Mouse (Mus musculus) limb, embryonic 12.5 days (tissue): ENCODE results near the gene Lrp10. TPM values are rescaled to one million over a fixed set of nuclear protein-coding genes. Genes with fewer than 3 reads are reported as not detected.

ENCODE experiments used
- ATAC-seq: fragments of 200-750 bp; cut with Nextera tagmentation; 2 replicates; pipeline ENCODE4 v1.8.0; 2017; ENCODE audit warnings: low read depth, moderate TSS enrichment; ENCODE audit not compliant: insufficient number of reproducible peaks, insufficient read depth, low FRiP score, low TSS enrichment
- H3K27ac ChIP-seq: fragments of 300-500 bp; sonication (generic); 2 replicates; pipeline ENCODE4 v1.5.1; 2016; ENCODE audit warnings: mild to moderate bottlenecking, moderate library complexity
- H3K27me3 ChIP-seq: fragments of 300-500 bp; sonication (generic); 2 replicates; pipeline ENCODE4 v1.6.1; 2016; ENCODE audit warnings: mild to moderate bottlenecking, moderate library complexity
- H3K36me3 ChIP-seq: fragments of 300-500 bp; sonication (generic); 2 replicates; pipeline ENCODE4 v1.6.1; 2016; ENCODE audit warnings: mild to moderate bottlenecking, moderate library complexity
- H3K4me1 ChIP-seq: fragments of 300-500 bp; sonication (generic); replicated peaks from 2 replicates; pipeline ENCODE4 v1.6.1; 2016
- H3K4me2 ChIP-seq: fragments of 300-500 bp; sonication (generic); 2 replicates; pipeline ENCODE4 v1.6.1; 2016; ENCODE audit warnings: mild to moderate bottlenecking, moderate library complexity
- H3K4me3 ChIP-seq: fragments of 300-500 bp; sonication (generic); replicated peaks from 2 replicates; pipeline ENCODE4 v1.5.1; 2016; ENCODE audit warnings: mild to moderate bottlenecking
- H3K9ac ChIP-seq: fragments of 300-500 bp; sonication (generic); replicated peaks from 2 replicates; pipeline ENCODE4 v1.6.1; 2016; ENCODE audit warnings: mild to moderate bottlenecking, moderate library complexity
- H3K9me3 ChIP-seq: fragments of 300-500 bp; sonication (generic); 2 replicates; pipeline ENCODE4 v1.6.1; 2016; ENCODE audit warnings: mild to moderate bottlenecking, moderate library complexity
- WGBS: fragments of 180-500 bp; shearing (Covaris S2); methylation state at CpG from one replicate; pipeline ENCODE4 v1.1.7; 2016; 5-methylcytosine and 5-hydroxymethylcytosine counted together
- polyA plus RNA-seq: library from polyadenylated mRNA; unstranded; fragments of >200 nt; fragmentation: Nextera tagmentation; extraction: Ambion mirVana; gene quantifications from 2 replicates; pipeline ENCODE4 v1.2.1, GENCODE M21; 2016

The Lrp10 gene
- polyA plus RNA-seq, 1 experiment from 2014 or later, result 28.7 TPM

- WGBS, result 89% methylated on average over 14 of the region's 14 CpGs
- Histone ChIP-seq H3K27ac (no peak overlapping the region), H3K36me3 (no peaks in the 10 kb centered on the region), H3K9ac (no peak overlapping the region), H3K4me2 (no peak overlapping the region), H3K4me1 (no peaks in the 10 kb centered on the region), H3K9me3 (no peaks in the 10 kb centered on the region), H3K4me3 (no peak overlapping the region), H3K27me3 (no peaks in the 10 kb centered on the region)
- ATAC-seq, result no peak
These were observed 32.8 kb downstream of the Lrp10 start for GRCm38 (mm10) chr14:54496706-54497105.

- H3K27ac ChIP-seq, result no peak overlapping the region
- no peaks in the 10 kb centered on the region for H3K36me3 ChIP-seq
- no peak overlapping the region for H3K4me2 ChIP-seq
- H3K27me3 ChIP-seq, result no peaks in the 10 kb centered on the region
- no peak overlapping the region for H3K4me3 ChIP-seq
- H3K9ac ChIP-seq, result no peak overlapping the region
- H3K4me1 ChIP-seq, result no peaks in the 10 kb centered on the region
- ATAC-seq, result no peak
- 76% methylated on average over 2 of the region's 2 CpGs for WGBS
- H3K9me3 ChIP-seq, result no peaks in the 10 kb centered on the region
These were observed 35.4 kb downstream of the Lrp10 start for GRCm38 (mm10) chr14:54499330-54499729.

GRCm38 (mm10) chr14:54501365-54501764 is 37.4 kb downstream of the Lrp10 start:
- Histone ChIP-seq H3K27ac (no peak overlapping the region), H3K4me1 (no peaks in the 10 kb centered on the region), H3K4me2 (no peak overlapping the region), H3K36me3 (peaks cover 5% of the 10 kb centered on the region), H3K4me3 (no peak overlapping the region), H3K9me3 (no peaks in the 10 kb centered on the region), H3K27me3 (no peaks in the 10 kb centered on the region), H3K9ac (no peak overlapping the region)
- ATAC-seq, result no peak
- WGBS, result 67% methylated on average over 2 of the region's 2 CpGs

- ATAC-seq, result no peak
These were observed 39.2 kb downstream of the Lrp10 start for GRCm38 (mm10) chr14:54503092-54503491.

GRCm38 (mm10) chr14:54509774-54510173 is 45.8 kb downstream of the Lrp10 start:
- 91% methylated on average over 9 of the region's 9 CpGs for WGBS
- no peaks in the 10 kb centered on the region for H3K4me1 ChIP-seq
- H3K9ac ChIP-seq, result no peak overlapping the region
- H3K4me3 ChIP-seq, result no peak overlapping the region
- H3K27ac ChIP-seq, result no peak overlapping the region
- peaks cover 89% of the 10 kb centered on the region for H3K36me3 ChIP-seq
- ATAC-seq, result no peak
- H3K9me3 ChIP-seq, result 0 out of 2 replicates have a peak, but pooled peaks cover 9% of the 10 kb centered on the region
- H3K4me2 ChIP-seq, result no peak overlapping the region
- H3K27me3 ChIP-seq, result no peaks in the 10 kb centered on the region

More at GRCm38 (mm10) chr14:54503092-54503491, 39.2 kb downstream of the Lrp10 start:
- H3K9me3 ChIP-seq, result no peaks in the 10 kb centered on the region
- H3K27ac ChIP-seq, result no peak overlapping the region
- no peaks in the 10 kb centered on the region for H3K4me1 ChIP-seq
- H3K36me3 ChIP-seq, result peaks cover 23% of the 10 kb centered on the region
- H3K4me2 ChIP-seq, result no peak overlapping the region
- H3K9ac ChIP-seq, result no peak overlapping the region
- WGBS, result 69% methylated on average over 2 of the region's 2 CpGs
- H3K27me3 ChIP-seq, result no peaks in the 10 kb centered on the region
- H3K4me3 ChIP-seq, result no peak overlapping the region

- Histone ChIP-seq H3K4me3 (peak overlapping the region; percentile 69), H3K9ac (peak overlapping the region; percentile 78), H3K27me3 (no peaks in the 10 kb centered on the region), H3K4me2 (peak overlapping the region; percentile 77), H3K27ac (peak overlapping the region; percentile 69; the same call in 1 of the 2 replicates), H3K9me3 (0 out of 2 replicates have a peak, but pooled peaks cover 9% of the 10 kb centered on the region), H3K4me1 (peaks cover 10% of the 10 kb centered on the region), H3K36me3 (peaks cover 40% of the 10 kb centered on the region)
- WGBS, result 5% methylated on average over 17 of the region's 17 CpGs
- peak; percentile 32; the same call in 1 of the 2 replicates for ATAC-seq
These were observed 52.9 kb downstream of the Lrp10 start for GRCm38 (mm10) chr14:54516710-54517310.

Other genes with a start within 250 kb of the Lrp10 start
- 240 and 247 TPM in 2 replicates for gene Dad1, start 210.0 kb upstream of the Lrp10 start, polyA plus RNA-seq
- 37.6 and 42.5 TPM in 2 replicates for gene Abhd4, start 209.9 kb upstream of the Lrp10 start, polyA plus RNA-seq
- not detected in 2 replicates for gene Olfr49, start 179.2 kb upstream of the Lrp10 start, polyA plus RNA-seq
- 47.1 and 50.9 TPM in 2 replicates for gene Oxa1l, start 103.3 kb upstream of the Lrp10 start, polyA plus RNA-seq
- 3.3 and 5.1 TPM in 2 replicates for gene Slc7a7, start 46.4 kb upstream of the Lrp10 start, polyA plus RNA-seq
- 259 and 277 TPM in 2 replicates for gene Mrpl52, start 37.2 kb upstream of the Lrp10 start, polyA plus RNA-seq
- gene Mmp14, start 32.5 kb upstream of the Lrp10 start, polyA plus RNA-seq, result 149 and 176 TPM in 2 replicates
- 4.3 and 5.0 TPM in 2 replicates for gene Rem2, start 12.0 kb downstream of the Lrp10 start, polyA plus RNA-seq
- gene Prmt5, start 53.4 kb downstream of the Lrp10 start, polyA plus RNA-seq, result 105 and 106 TPM in 2 replicates
- 54.5 and 58.1 TPM in 2 replicates for gene Haus4, start 90.5 kb downstream of the Lrp10 start, polyA plus RNA-seq
- gene Ajuba, start 113.4 kb downstream of the Lrp10 start, polyA plus RNA-seq, result 68.9 and 72.2 TPM in 2 replicates
- gene 4931414P19Rik, start 141.9 kb downstream of the Lrp10 start, polyA plus RNA-seq, result 9.7 and 10.7 TPM in 2 replicates
- gene Psmb5, start 153.9 kb downstream of the Lrp10 start, polyA plus RNA-seq, result 410 and 432 TPM in 2 replicates
- 0.06 and 0.29 TPM in 2 replicates for gene Psmb11, start 157.3 kb downstream of the Lrp10 start, polyA plus RNA-seq
- gene Gm17606, start 176.8 kb downstream of the Lrp10 start, polyA plus RNA-seq, result not detected in 2 replicates
- gene Cdh24, start 177.2 kb downstream of the Lrp10 start, polyA plus RNA-seq, result 11.8 and 12.9 TPM in 2 replicates
- gene 1700123O20Rik, start 222.1 kb downstream of the Lrp10 start, polyA plus RNA-seq, result 105 TPM in 2 replicates
- gene Acin1, start 222.8 kb downstream of the Lrp10 start, polyA plus RNA-seq, result 148 and 175 TPM in 2 replicates
- gene Gm29776, start 234.7 kb downstream of the Lrp10 start, polyA plus RNA-seq, result 0.16 and 0.23 TPM in 2 replicates
- not detected in 2 replicates for gene Cebpe, start 248.0 kb downstream of the Lrp10 start, polyA plus RNA-seq